Mouse (Mus musculus): ENCODE results near the gene Repin1. TPM values are rescaled to one million over a fixed set of nuclear protein-coding genes. Genes with fewer than 3 reads are reported as not detected.
A peak's percentile ranks its signal among the peaks of the same experiment; 100 is the strongest.

The Repin1 gene
- total and polyA plus RNA-seq, 3 experiments: 27.7 to 33.2 (median 30.0) TPM

DNA sequence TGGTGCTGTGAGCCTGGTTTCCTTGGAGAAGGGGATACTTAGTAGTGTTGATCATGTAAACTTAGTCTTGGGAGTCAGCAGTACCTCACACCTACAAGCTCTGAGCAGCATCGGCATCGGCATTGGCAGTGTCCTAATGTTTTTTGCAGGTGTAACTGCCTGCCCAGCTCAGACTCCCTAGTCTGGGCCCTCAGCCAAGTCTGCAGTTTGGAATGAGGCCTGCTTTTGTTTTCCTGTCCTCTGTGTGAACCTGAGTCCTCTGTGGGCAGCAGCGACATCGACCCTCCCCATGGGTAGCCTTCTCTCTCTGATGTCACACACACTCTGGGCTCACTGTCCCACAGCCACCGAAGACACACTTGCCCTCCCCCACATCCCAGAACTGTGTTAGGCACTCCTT, 27.4 kb upstream of the Repin1 start:
- H3K9ac ChIP-seq (ENCODE audit: low read depth, low read length): no peak overlapping the region
- DNase-seq: peak; percentile 78 to 86
- H3K27ac ChIP-seq: peak overlapping the region; percentile 51
- no peaks in the 10 kb centered on the region for H3K79me2 ChIP-seq (replicated peaks; ENCODE audit: control insufficient read depth, insufficient read depth, low read length)
- no peaks in the 10 kb centered on the region for H3K36me3 ChIP-seq (ENCODE audit: control insufficient read depth, insufficient read depth, low read length)
- no peak overlapping the region for H3K4me3 ChIP-seq
- 3% methylated on average over 5 of the region's 5 CpGs for WGBS
- no peak for TF ChIP-seq CTCF (IDR thresholded peaks at IDR 0.05)
- peak; percentile 54; the same call in 1 of the 2 replicates for TF ChIP-seq EP300 (IDR thresholded peaks at IDR 0.05; ENCODE audit: insufficient read depth, low read depth, low read length)
- peaks cover 22% of the 10 kb centered on the region for H3K4me1 ChIP-seq (ENCODE audit: control insufficient read depth, insufficient read depth, low read length)
- H3K27me3 ChIP-seq (ENCODE audit: control insufficient read depth, insufficient read depth, low read length): no peaks in the 10 kb centered on the region
- intact Hi-C loops (cut with DNase I): no loop called here

DNA sequence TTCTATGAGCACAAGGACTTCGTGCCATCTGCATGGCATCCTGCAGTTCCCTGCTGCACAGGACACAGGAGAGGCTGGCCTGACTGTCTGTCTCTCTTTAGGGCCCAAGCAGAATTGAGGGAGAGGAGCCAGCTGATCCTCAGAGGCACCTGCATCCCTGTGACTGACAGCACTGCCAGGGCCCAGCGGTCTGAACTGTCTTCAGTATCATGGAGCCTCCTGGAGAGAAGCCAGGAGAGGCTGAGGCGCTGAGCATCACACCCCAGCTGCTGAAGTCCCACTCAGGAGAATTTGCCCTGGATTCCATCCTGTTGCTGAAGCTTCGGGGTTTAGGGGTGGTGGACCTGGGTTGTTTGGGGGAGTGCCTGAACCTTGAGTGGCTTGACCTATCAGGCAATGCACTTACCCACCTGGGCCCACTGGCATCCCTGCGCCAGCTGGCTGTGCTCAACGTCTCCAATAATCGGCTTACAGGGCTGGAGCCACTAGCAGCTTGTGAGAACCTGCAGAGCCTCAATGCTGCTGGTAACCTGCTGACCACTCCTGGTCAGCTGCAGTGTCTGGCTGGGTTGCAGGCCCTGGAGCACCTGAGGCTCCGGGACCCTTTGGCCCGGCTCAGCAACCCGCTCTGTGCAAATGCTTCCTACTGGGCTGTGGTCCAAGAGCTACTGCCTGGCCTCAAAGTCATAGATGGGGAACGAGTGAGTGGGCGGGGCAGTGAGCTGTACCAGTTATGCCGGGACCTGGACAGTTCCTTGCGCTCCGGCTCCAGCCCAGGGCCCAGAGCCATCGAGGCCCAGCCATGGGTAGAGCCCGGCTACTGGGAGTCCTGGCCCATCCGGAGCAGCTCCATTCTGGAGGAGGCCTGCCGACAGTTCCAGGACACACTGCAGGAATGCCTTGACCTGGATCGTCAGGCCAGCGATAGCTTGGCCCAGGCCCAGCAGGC, 25.4 kb upstream of the Repin1 start:
- Histone ChIP-seq H3K36me3 (ENCODE audit: control insufficient read depth, insufficient read depth, low read length) (no peaks in the 10 kb centered on the region), H3K9ac (ENCODE audit: low read depth, low read length) (peak overlapping the region; percentile 54), H3K4me3 (no peak overlapping the region; the same call in 1 of the 2 replicates), H3K4me1 (ENCODE audit: control insufficient read depth, insufficient read depth, low read length) (peaks cover 27% of the 10 kb centered on the region), H3K27ac (peak overlapping the region; percentile 62), H3K27me3 (ENCODE audit: control insufficient read depth, insufficient read depth, low read length) (no peaks in the 10 kb centered on the region), H3K79me2 (replicated peaks; ENCODE audit: control insufficient read depth, insufficient read depth, low read length) (no peaks in the 10 kb centered on the region)
- TF ChIP-seq POLR2A (IDR thresholded peaks at IDR 0.05; ENCODE audit: insufficient read depth, low read depth, low read length): no peak
- no peak for TF ChIP-seq EP300 (IDR thresholded peaks at IDR 0.05; ENCODE audit: insufficient read depth, low read depth, low read length)
- no peak for TF ChIP-seq CTCF (IDR thresholded peaks at IDR 0.05)
- peak; percentile 73 to 74 for DNase-seq
- intact Hi-C loops (cut with DNase I): no loop called here
- WGBS: 24% methylated on average over 21 of the region's 21 CpGs

DNA sequence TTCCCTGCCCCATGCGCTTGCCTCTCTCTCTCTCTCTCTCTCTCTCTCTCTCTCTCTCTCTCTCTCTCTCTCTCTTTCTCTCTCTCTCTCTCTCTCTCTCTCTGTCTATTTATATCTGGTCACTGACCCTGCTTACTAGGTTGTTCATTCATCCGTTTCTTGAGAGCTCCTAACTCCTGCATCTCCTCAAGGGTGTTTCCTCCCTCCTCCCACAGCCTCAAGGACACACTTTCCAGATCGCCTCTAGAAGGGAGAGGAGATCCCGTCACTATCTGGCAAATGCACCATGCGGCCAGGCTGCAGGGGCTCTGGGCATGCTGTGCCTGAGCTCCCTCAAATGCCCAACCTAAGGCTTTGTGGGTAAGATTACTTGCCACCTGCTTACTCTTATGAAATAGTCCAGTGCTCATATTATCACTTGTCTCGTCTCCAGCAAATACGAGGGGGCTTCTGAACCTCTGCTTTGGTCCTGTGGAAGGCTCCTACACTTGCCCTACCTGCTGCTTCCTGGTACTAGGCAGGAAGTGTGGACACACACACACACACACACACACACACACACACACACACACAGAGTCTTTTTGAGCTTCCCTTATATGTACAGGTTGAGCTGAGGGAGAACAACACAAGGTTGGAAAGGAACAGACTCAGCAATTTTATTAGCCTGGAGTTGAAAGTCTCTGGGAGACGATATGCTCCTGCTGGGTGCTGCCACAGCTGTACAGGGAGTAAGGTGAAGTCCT, 24.4 kb upstream of the Repin1 start:
- intact Hi-C loops (cut with DNase I): no loop called here
- Histone ChIP-seq H3K4me3 (no peak overlapping the region; the same call in 1 of the 2 replicates), H3K9ac (ENCODE audit: low read depth, low read length) (peak overlapping the region; percentile 54), H3K4me1 (ENCODE audit: control insufficient read depth, insufficient read depth, low read length) (peaks cover 29% of the 10 kb centered on the region), H3K36me3 (ENCODE audit: control insufficient read depth, insufficient read depth, low read length) (no peaks in the 10 kb centered on the region), H3K27ac (peak overlapping the region; percentile 62), H3K27me3 (ENCODE audit: control insufficient read depth, insufficient read depth, low read length) (no peaks in the 10 kb centered on the region), H3K79me2 (replicated peaks; ENCODE audit: control insufficient read depth, insufficient read depth, low read length) (no peaks in the 10 kb centered on the region)
- DNase-seq: no peak
- WGBS: 35% methylated on average over 7 of the region's 8 CpGs
- TF ChIP-seq EP300 (IDR thresholded peaks at IDR 0.05; ENCODE audit: insufficient read depth, low read depth, low read length) (no peak), CTCF (IDR thresholded peaks at IDR 0.05) (no peak), POLR2A (IDR thresholded peaks at IDR 0.05; ENCODE audit: insufficient read depth, low read depth, low read length) (no peak)

DNA sequence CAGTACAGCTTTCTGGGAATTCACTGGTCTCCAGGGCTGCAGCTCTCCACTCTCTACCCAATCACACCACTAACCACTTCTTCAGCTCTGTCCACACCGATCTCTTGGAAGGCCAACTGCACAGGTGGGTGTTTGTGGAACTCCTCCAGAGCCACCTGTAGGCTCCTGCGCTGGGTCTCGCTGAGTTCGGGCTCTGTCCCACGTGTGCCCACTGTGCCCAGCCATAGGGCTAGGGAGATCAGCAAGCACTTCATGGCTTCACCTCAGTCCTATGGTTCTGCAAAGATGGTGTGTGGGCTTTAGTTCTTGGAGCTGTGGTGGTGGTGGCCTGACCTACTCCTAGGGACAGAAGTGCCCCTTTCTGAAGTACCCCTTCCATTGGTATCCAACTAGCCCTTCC, 21.7 kb upstream of the Repin1 start:
- Histone ChIP-seq H3K4me1 (ENCODE audit: control insufficient read depth, insufficient read depth, low read length) (peaks cover 20% of the 10 kb centered on the region), H3K4me3 (peak overlapping the region; percentile 26), H3K9ac (ENCODE audit: low read depth, low read length) (peak overlapping the region; percentile 73), H3K27me3 (ENCODE audit: control insufficient read depth, insufficient read depth, low read length) (no peaks in the 10 kb centered on the region), H3K27ac (peak overlapping the region; percentile 68), H3K36me3 (ENCODE audit: control insufficient read depth, insufficient read depth, low read length) (no peaks in the 10 kb centered on the region), H3K79me2 (replicated peaks; ENCODE audit: control insufficient read depth, insufficient read depth, low read length) (no peaks in the 10 kb centered on the region)
- intact Hi-C loops (cut with DNase I): no loop called here
- DNase-seq: no peak
- WGBS: 84% methylated on average over 5 of the region's 5 CpGs
- TF ChIP-seq EP300 (IDR thresholded peaks at IDR 0.05; ENCODE audit: insufficient read depth, low read depth, low read length) (no peak), POLR2A (IDR thresholded peaks at IDR 0.05; ENCODE audit: insufficient read depth, low read depth, low read length) (no peak), CTCF (IDR thresholded peaks at IDR 0.05) (no peak)

DNA sequence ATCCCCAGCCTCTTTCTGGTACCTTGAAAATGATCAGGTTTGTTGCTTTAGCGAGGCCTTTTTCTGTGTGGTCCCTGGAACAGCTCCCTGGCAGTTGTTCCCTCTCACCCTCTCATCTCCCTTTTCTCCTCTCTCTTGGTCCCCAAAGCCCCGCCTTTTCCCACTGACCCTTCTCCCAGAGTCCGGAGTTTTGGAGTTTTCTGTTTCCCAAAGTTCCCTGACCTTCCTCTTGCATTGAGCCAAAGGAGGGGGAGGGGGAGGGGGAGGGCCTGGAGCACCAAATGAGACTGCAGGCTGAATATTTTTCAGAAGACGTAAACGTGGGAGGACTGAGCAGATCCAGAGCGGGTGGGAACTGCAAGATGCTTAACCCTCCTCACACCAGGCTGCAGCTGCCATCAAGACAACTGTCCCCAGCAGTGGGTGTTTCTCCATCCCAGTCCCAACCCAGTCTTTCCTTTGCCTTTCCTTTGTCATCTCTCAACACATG, 21.1 kb upstream of the Repin1 start, which contains the start of gene Rarres2:
Gene Rarres2, minus strand, starts transcription at position 218 of the 490 bp plus-strand sequence.
- peak; percentile 69 to 80 for DNase-seq
- Histone ChIP-seq H3K27me3 (ENCODE audit: control insufficient read depth, insufficient read depth, low read length) (no peaks in the 10 kb centered on the region), H3K36me3 (ENCODE audit: control insufficient read depth, insufficient read depth, low read length) (no peaks in the 10 kb centered on the region), H3K79me2 (replicated peaks; ENCODE audit: control insufficient read depth, insufficient read depth, low read length) (no peaks in the 10 kb centered on the region), H3K4me1 (ENCODE audit: control insufficient read depth, insufficient read depth, low read length) (peaks cover 20% of the 10 kb centered on the region), H3K9ac (ENCODE audit: low read depth, low read length) (peak within 1 kb of the TSS; percentile 73), H3K4me3 (peak within 1 kb of the TSS; percentile 26), H3K27ac (peak within 1 kb of the TSS; percentile 73)
- TF ChIP-seq EP300 (IDR thresholded peaks at IDR 0.05; ENCODE audit: insufficient read depth, low read depth, low read length) (peak; percentile 75), POLR2A (IDR thresholded peaks at IDR 0.05; ENCODE audit: insufficient read depth, low read depth, low read length) (peak; percentile 59; the same call in 1 of the 2 replicates), CTCF (IDR thresholded peaks at IDR 0.05) (no peak)
- 24% methylated on average over 6 of the region's 6 CpGs for WGBS
- intact Hi-C loops (cut with DNase I): no loop called here
